Mouse (Mus musculus) neural tube, embryonic 13.5 days (tissue): ENCODE measurements at regions not wholly inside any gene's neighbourhood (a gene's known extent, or its start where the extent isn't known, plus 50 kb on each side); places are given as distances from the start of the nearest gene placed in this dataset.
A peak's percentile ranks its signal among the peaks of the same experiment; 100 is the strongest.
"Not testable (repeated sequence)": the region's sequence is repeated elsewhere in the genome, so short reads cannot be mapped to it uniquely, and the experiment has no call there.

Source experiments
- ATAC-seq: fragments of 200-750 bp; cut with Nextera tagmentation; 2 replicates; pipeline ENCODE4 v1.8.0; 2017; ENCODE audit warnings: low read depth, mild to moderate bottlenecking, moderate TSS enrichment, moderate library complexity
- H3K27ac ChIP-seq: fragments of 300-500 bp; sonication (generic); replicated peaks from 2 replicates; pipeline ENCODE4 v1.5.1; 2015; ENCODE audit warnings: moderate library complexity, mild to moderate bottlenecking, inconsistent platforms
- H3K27me3 ChIP-seq: fragments of 300-500 bp; sonication (generic); 2 replicates; pipeline ENCODE4 v1.6.1; 2015; ENCODE audit warnings: mild to moderate bottlenecking, inconsistent platforms
- H3K36me3 ChIP-seq: fragments of 300-500 bp; sonication (generic); 2 replicates; pipeline ENCODE4 v1.6.1; 2015; ENCODE audit warnings: mild to moderate bottlenecking, inconsistent platforms
- H3K4me1 ChIP-seq: fragments of 300-500 bp; sonication (generic); replicated peaks from 2 replicates; pipeline ENCODE4 v1.6.1; 2015; ENCODE audit warnings: inconsistent platforms
- H3K4me2 ChIP-seq: fragments of 300-500 bp; sonication (generic); 2 replicates; pipeline ENCODE4 v1.6.1; 2015; ENCODE audit warnings: inconsistent platforms, mild to moderate bottlenecking, moderate library complexity
- H3K4me3 ChIP-seq: fragments of 300-500 bp; sonication (generic); 2 replicates; pipeline ENCODE4 v1.5.1; 2015; ENCODE audit warnings: mild to moderate bottlenecking, inconsistent platforms
- H3K9ac ChIP-seq: fragments of 300-500 bp; sonication (generic); 2 replicates; pipeline ENCODE4 v1.6.1; 2015; ENCODE audit warnings: moderate library complexity, mild to moderate bottlenecking, inconsistent platforms
- H3K9me3 ChIP-seq: fragments of 300-500 bp; sonication (generic); 2 replicates; pipeline ENCODE4 v1.6.1; 2016; ENCODE audit warnings: inconsistent platforms
- WGBS: fragments of 180-500 bp; shearing (Covaris S2); methylation state at CpG from one replicate; pipeline ENCODE4 v1.1.7; 2015; 5-methylcytosine and 5-hydroxymethylcytosine counted together

DNA sequence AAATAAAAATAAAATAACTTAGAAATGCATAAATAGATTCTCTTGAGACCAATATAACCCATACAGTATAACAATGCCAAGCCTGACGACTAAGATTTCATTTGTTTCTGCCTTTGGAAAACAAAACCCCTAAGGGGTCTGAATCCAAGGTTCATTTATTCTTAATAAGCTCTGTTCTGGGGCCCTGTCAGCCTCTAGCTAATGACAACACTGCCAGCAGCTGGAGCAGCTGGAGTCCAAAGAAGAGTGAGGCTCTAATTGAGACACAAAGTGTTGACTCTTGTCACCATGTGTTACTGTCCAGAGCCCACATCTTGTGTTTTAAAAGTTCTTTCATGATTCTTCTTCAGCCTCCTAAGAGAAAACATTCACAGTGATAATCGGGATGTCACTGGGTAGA is 298.5 kb upstream of the Gm6657 start:
- 48% methylated on average over 2 of the region's 2 CpGs for WGBS
- Histone ChIP-seq H3K27ac (no peak overlapping the region), H3K4me1 (peaks cover 18% of the 10 kb centered on the region), H3K9ac (no peak overlapping the region), H3K36me3 (no peaks in the 10 kb centered on the region), H3K27me3 (no peaks in the 10 kb centered on the region), H3K4me2 (no peak overlapping the region), H3K4me3 (no peak overlapping the region), H3K9me3 (no peaks in the 10 kb centered on the region)
- 0 out of 2 replicates have a peak, but pooled peaks have one; percentile 53 for ATAC-seq

- not testable (repeated sequence) for H3K27me3 ChIP-seq, H3K4me2 ChIP-seq, H3K9me3 ChIP-seq, H3K27ac ChIP-seq, H3K4me3 ChIP-seq, H3K9ac ChIP-seq, H3K36me3 ChIP-seq, ATAC-seq
- 86% methylated on average over 2 of the region's 2 CpGs for WGBS
- peaks cover 18% of the 10 kb centered on the region for H3K4me1 ChIP-seq
Observed at GRCm38 (mm10) chr12:77898974-77899373, 295.1 kb upstream of the Gm6657 start.

DNA sequence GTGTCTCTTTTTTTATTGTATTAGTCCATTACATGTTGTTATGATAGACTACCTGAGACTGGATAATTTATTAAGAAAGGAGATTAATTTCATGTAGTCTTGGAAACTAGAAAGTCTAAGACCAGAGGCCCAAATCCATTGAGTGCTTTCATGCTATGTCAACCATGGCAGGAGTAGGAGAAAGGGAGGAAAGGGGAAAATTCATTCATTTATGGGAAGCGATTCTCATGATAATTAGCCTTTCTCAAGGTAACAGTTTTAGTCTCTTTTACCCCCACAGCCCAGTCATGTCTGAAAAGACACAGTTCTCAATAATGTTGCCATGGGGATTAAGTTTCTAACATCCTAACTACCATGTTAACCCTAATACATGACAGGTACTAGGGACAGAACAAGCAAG is 292.8 kb upstream of the Gm6657 start:
- no peak for ATAC-seq
- no peaks in the 10 kb centered on the region for H3K27me3 ChIP-seq
- H3K9ac ChIP-seq = no peak overlapping the region

DNA sequence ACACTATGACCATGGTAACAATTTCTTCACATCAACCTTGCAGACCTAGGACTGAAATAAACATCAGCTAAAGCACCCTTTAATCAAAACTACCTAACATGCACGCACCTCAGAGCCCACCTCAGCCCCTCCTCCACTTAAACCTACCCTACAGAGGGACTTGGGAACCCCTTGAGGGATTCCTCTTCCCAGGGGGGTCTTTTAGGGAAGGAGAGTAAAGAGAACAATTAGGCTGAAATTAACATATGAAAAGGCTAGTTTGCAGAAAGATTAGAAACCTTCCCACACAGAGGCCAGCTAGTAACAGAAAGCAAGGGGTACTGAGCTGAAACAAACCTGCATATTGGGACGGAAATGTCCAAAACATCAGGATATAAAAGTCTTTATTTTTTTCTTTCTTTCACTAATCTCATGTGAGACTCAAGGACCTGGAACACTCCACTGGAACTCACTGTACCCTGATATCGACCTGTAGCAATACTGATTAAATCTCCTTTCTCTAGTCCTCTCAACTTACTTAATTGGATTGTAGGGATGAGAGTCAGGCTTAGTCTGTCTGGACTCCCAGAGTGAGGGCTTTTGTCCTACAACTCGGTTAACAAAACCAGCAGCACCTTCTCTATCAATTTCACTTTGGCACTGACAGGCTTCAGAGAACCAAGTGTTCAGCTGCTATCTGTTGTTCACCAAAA is 281.0 kb upstream of the Gm6657 start:
- no peak for ATAC-seq
- Histone ChIP-seq H3K27ac (no peak overlapping the region), H3K36me3 (no peaks in the 10 kb centered on the region), H3K4me2 (no peak overlapping the region), H3K27me3 (no peaks in the 10 kb centered on the region), H3K4me1 (peaks cover 5% of the 10 kb centered on the region), H3K9me3 (no peaks in the 10 kb centered on the region), H3K9ac (no peak overlapping the region), H3K4me3 (no peak overlapping the region)
- WGBS = 20% methylated on average over 4 of the region's 4 CpGs

More for the DNA sequence above, 292.8 kb upstream of the Gm6657 start:
- no peaks in the 10 kb centered on the region for H3K36me3 ChIP-seq
- 36% methylated on average over 1 of the region's 1 CpGs for WGBS
- H3K27ac ChIP-seq = no peak overlapping the region
- H3K4me2 ChIP-seq = no peak overlapping the region
- H3K9me3 ChIP-seq = no peaks in the 10 kb centered on the region
- H3K4me1 ChIP-seq = peaks cover under 1% of the 10 kb centered on the region; the same call in 1 of the 2 replicates
- no peak overlapping the region for H3K4me3 ChIP-seq

DNA sequence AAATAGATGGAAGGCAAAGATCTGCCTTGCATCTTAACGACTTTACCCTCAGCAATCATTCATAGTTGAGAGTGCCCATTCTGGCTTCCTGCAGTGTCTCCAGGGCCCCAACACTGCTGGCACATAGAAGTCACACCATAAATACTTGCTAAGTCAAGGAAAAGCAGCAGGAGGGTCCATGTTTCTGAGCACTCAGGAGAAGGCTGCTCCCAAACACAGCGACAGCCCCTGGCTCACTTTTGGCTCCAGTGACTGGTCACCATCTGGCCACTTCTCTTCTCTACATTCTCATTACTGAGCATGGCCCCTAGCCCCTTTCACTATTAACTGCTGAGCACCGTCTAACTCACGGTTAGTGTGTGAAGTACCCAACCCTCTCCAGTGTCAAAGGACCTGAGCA is 265.3 kb upstream of the Gm6657 start:
- no peaks in the 10 kb centered on the region for H3K36me3 ChIP-seq
- H3K4me1 ChIP-seq = peaks cover 12% of the 10 kb centered on the region
- no peak overlapping the region for H3K27ac ChIP-seq
- 22% methylated on average over 4 of the region's 4 CpGs for WGBS
- peak; percentile 61 for ATAC-seq
- no peaks in the 10 kb centered on the region for H3K27me3 ChIP-seq
- H3K9ac ChIP-seq = no peak overlapping the region
- no peak overlapping the region for H3K4me3 ChIP-seq
- H3K9me3 ChIP-seq = no peaks in the 10 kb centered on the region
- H3K4me2 ChIP-seq = no peak overlapping the region

GRCm38 (mm10) chr12:77929571-77929970 is 264.5 kb upstream of the Gm6657 start:
- Histone ChIP-seq H3K9ac (no peak overlapping the region), H3K4me2 (no peak overlapping the region), H3K9me3 (no peaks in the 10 kb centered on the region), H3K4me3 (no peak overlapping the region), H3K27me3 (no peaks in the 10 kb centered on the region), H3K27ac (no peak overlapping the region), H3K4me1 (peaks cover 12% of the 10 kb centered on the region), H3K36me3 (no peaks in the 10 kb centered on the region)
- no peak for ATAC-seq
- 85% methylated on average over 1 of the region's 1 CpGs for WGBS

DNA sequence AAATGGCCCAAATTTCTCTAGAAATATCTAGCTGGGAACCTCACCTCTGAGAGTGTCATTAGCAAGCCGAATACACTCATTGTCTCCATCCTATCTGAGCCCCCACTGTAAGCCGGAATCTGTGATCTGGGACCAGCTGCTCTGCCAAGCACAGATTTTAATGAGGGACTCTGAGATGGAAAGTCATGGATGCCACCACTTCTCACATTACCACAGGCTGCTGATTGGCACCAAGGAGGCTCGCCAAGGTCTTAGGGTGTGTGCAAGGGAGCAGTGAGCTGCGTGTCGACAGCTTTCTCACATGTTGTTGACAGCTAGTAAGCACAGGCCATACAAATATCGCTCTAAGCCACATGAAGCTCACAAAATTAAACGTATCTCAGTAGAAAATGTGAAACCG is 250.1 kb upstream of the Gm6657 start:
- no peak for ATAC-seq
- Histone ChIP-seq H3K4me1 (no peaks in the 10 kb centered on the region), H3K27me3 (no peaks in the 10 kb centered on the region), H3K36me3 (no peaks in the 10 kb centered on the region), H3K4me2 (no peak overlapping the region), H3K9ac (no peak overlapping the region), H3K4me3 (no peak overlapping the region), H3K27ac (no peak overlapping the region), H3K9me3 (no peaks in the 10 kb centered on the region)
- 81% methylated on average over 8 of the region's 8 CpGs for WGBS

GRCm38 (mm10) chr12:77949474-77950017 is 244.5 kb upstream of the Gm6657 start:
- Histone ChIP-seq H3K36me3 (no peaks in the 10 kb centered on the region), H3K27ac (no peak overlapping the region; the same call in 1 of the 2 replicates), H3K9me3 (no peaks in the 10 kb centered on the region), H3K27me3 (no peaks in the 10 kb centered on the region), H3K4me3 (0 out of 2 replicates have a peak overlapping the region, but pooled peaks have one; percentile 4), H3K4me1 (peaks cover 9% of the 10 kb centered on the region), H3K4me2 (peak overlapping the region; percentile 46), H3K9ac (no peak overlapping the region)
- 41% methylated on average over 16 of the region's 16 CpGs for WGBS
- no peak for ATAC-seq

- Histone ChIP-seq H3K9me3 (no peaks in the 10 kb centered on the region), H3K4me2 (no peak overlapping the region), H3K9ac (no peak overlapping the region), H3K36me3 (no peaks in the 10 kb centered on the region), H3K4me3 (no peak overlapping the region), H3K4me1 (peaks cover 9% of the 10 kb centered on the region), H3K27me3 (no peaks in the 10 kb centered on the region), H3K27ac (no peak overlapping the region)
- no peak for ATAC-seq
- WGBS = 59% methylated on average over 2 of the region's 2 CpGs
Observed at GRCm38 (mm10) chr12:77952492-77952891, 241.6 kb upstream of the Gm6657 start.

DNA sequence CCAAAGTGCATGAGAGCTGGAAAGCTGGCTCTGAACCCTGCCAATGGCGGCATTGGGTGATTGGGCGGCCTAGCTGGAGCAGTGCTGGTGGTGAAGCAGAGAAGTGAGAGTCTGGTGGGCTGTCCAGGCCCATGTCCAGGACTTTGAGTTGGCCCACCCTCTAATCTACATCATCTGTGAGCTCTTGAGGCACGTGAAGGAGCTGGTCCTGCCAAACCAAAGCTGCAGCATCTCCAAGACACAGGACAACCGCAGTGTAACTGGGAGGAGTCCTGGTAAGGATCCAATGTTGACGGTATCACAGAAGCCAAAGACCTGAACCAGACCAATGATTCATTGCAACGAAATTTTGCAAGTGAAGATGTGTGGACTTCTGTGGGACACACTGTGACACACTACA is 231.4 kb upstream of the Gm6657 start:
- Histone ChIP-seq H3K4me1 (no peaks in the 10 kb centered on the region), H3K4me3 (no peak overlapping the region), H3K9ac (no peak overlapping the region), H3K4me2 (no peak overlapping the region), H3K36me3 (no peaks in the 10 kb centered on the region), H3K27me3 (no peaks in the 10 kb centered on the region), H3K27ac (no peak overlapping the region), H3K9me3 (no peaks in the 10 kb centered on the region)
- 90% methylated on average over 6 of the region's 6 CpGs for WGBS
- ATAC-seq = no peak

DNA sequence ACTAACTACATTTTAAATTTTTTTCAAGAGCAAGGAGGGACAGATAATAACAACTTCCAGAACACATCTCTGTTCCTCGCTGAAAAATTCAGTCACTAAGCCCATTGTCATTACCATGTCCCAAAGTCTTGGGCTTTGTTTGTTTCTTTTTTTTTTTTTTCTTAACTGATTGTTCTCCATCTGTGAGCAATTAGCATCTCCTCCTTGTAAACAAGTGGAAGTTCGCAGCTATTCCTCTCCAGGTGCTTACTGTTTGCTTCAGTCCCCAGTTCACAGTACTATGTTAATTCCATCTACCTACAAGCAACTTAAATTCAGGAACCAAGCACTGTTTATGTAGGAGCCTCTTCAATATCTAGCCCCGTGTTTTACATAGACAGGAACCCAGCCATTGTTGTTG is 225.5 kb upstream of the Gm6657 start:
- Histone ChIP-seq H3K36me3 (no peaks in the 10 kb centered on the region), H3K27me3 (no peaks in the 10 kb centered on the region), H3K9ac (no peak overlapping the region), H3K27ac (no peak overlapping the region), H3K4me2 (no peak overlapping the region), H3K9me3 (no peaks in the 10 kb centered on the region), H3K4me3 (no peak overlapping the region), H3K4me1 (0 out of 2 replicates have a peak, but pooled peaks cover 5% of the 10 kb centered on the region)
- 64% methylated on average over 3 of the region's 3 CpGs for WGBS
- ATAC-seq = no peak

DNA sequence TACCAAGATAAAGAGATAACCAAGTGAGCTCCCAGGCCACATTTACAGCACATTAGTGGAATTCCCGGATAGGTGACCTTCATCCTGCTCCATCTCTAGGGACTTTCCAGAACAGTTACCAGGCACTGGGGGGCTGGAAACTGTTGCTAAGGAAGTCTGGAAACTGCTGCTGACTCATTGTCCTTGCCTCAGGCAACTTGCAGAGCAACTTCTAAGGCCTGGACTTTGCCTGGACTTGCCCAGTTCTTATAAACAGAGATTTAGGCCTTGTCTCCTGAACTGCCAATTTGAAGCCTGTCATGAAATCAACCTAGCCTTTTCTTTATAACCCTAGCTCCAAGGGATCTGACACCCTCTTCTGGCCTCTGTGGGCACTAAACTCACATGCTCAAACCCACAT is 224.0 kb upstream of the Gm6657 start:
- Histone ChIP-seq H3K4me3 (no peak overlapping the region), H3K9ac (no peak overlapping the region), H3K4me1 (0 out of 2 replicates have a peak, but pooled peaks cover 5% of the 10 kb centered on the region), H3K4me2 (no peak overlapping the region), H3K27ac (no peak overlapping the region), H3K27me3 (no peaks in the 10 kb centered on the region), H3K9me3 (no peaks in the 10 kb centered on the region), H3K36me3 (no peaks in the 10 kb centered on the region)
- 76% methylated on average over 1 of the region's 1 CpGs for WGBS
- no peak for ATAC-seq

GRCm38 (mm10) chr12:77972165-77972564 is 221.9 kb upstream of the Gm6657 start:
- no peak overlapping the region for H3K4me3 ChIP-seq
- 23% methylated on average over 4 of the region's 4 CpGs for WGBS
- 0 out of 2 replicates have a peak, but pooled peaks cover 5% of the 10 kb centered on the region for H3K4me1 ChIP-seq
- H3K27me3 ChIP-seq = no peaks in the 10 kb centered on the region
- no peaks in the 10 kb centered on the region for H3K36me3 ChIP-seq
- H3K9me3 ChIP-seq = no peaks in the 10 kb centered on the region
- no peak overlapping the region for H3K4me2 ChIP-seq
- no peak overlapping the region for H3K27ac ChIP-seq
- H3K9ac ChIP-seq = no peak overlapping the region
- no peak for ATAC-seq
